Mouse (Mus musculus) cortical plate, adult 2 months (tissue): ENCODE results near the gene Sacs.

Experiments
- CTCF ChIP-seq: fragments of 200-500 bp; IDR thresholded peaks from 2 replicates; pipeline ENCODE4 v1.5.1; 2011; ENCODE audit warnings: mild to moderate bottlenecking, control low read depth, low read length; ENCODE audit not compliant: insufficient read depth; ENCODE audit errors: extremely low read depth
- POLR2A ChIP-seq: fragments of 200-500 bp; IDR thresholded peaks from 2 replicates; pipeline ENCODE4 v1.6.1; 2011; ENCODE audit warnings: mild to moderate bottlenecking, low read length, control low read depth; ENCODE audit not compliant: insufficient read depth; ENCODE audit errors: extremely low read depth

GRCm38 (mm10) chr14:61128961-61129507, 9.2 kb upstream of the Sacs start:
- TF ChIP-seq CTCF (no peak), POLR2A (no peak)
